Mouse (Mus musculus) forebrain, embryonic 10.5 days (tissue): ENCODE results near the gene Fnbp4. TPM values are rescaled to one million over a fixed set of nuclear protein-coding genes. Genes with fewer than 3 reads are reported as not detected.

Experiments
- polyA plus RNA-seq: library from polyadenylated mRNA; unstranded; fragments of >200 nt; fragmentation: Nextera tagmentation; extraction: Ambion mirVana; gene quantifications from 2 replicates; pipeline ENCODE4 v1.2.1, GENCODE M21; 2016

The Fnbp4 gene
- polyA plus RNA-seq, 1 experiment from 2014 or later, result 118 TPM

Other genes starting within 250 kb of the Fnbp4 start
- gene Ptprj, start 164.7 kb upstream of the Fnbp4 start, polyA plus RNA-seq, result 1.9 and 2.1 TPM in 2 replicates
- 64.7 and 75.7 TPM in 2 replicates for gene Nup160, start 68.2 kb upstream of the Fnbp4 start, polyA plus RNA-seq
- 0.58 and 0.70 TPM in 2 replicates for gene Agbl2, start 37.4 kb downstream of the Fnbp4 start, polyA plus RNA-seq
- gene Mtch2, start 101.8 kb downstream of the Fnbp4 start, polyA plus RNA-seq, result 245 and 249 TPM in 2 replicates
- gene C1qtnf4, start 140.5 kb downstream of the Fnbp4 start, polyA plus RNA-seq, result 3.1 and 3.4 TPM in 2 replicates
- 59.1 and 61.4 TPM in 2 replicates for gene Kbtbd4, start 159.4 kb downstream of the Fnbp4 start, polyA plus RNA-seq
- gene Ndufs3, start 159.5 kb downstream of the Fnbp4 start, polyA plus RNA-seq, result 201 and 203 TPM in 2 replicates
- gene Celf1, start 195.0 kb downstream of the Fnbp4 start, polyA plus RNA-seq, result 156 and 161 TPM in 2 replicates